Mouse (Mus musculus) C2C12 (cell line): ENCODE measurements around the gene Scnm1. TPM values are rescaled to one million over a fixed set of nuclear protein-coding genes. Genes with fewer than 3 reads are reported as not detected.

Source experiments
- H3K27me3 ChIP-seq: one replicate; pipeline ENCODE4 v1.6.1; 2011; ENCODE audit not compliant: control insufficient read depth, insufficient read depth, insufficient read length
- H3K36me3 ChIP-seq: one replicate; pipeline ENCODE4 v1.6.1; 2011; ENCODE audit not compliant: control insufficient read depth, insufficient read depth
- H3K4me3 ChIP-seq: one replicate; pipeline ENCODE4 v1.5.1; 2011; ENCODE audit warnings: mild to moderate bottlenecking, control low read depth; ENCODE audit not compliant: poor library complexity, insufficient read depth, severe bottlenecking
- H3K79me2 ChIP-seq: one replicate; pipeline ENCODE4 v1.6.1; 2011; ENCODE audit not compliant: control insufficient read depth, insufficient read depth
- H3K79me3 ChIP-seq: one replicate; pipeline ENCODE4 v1.6.1; 2011; ENCODE audit warnings: low read depth, control low read depth
- H3ac ChIP-seq: one replicate; pipeline ENCODE3; 2011; ENCODE audit warnings: low read depth; ENCODE audit not compliant: control insufficient read depth, insufficient read length
- CEBPB ChIP-seq: IDR thresholded peaks from one replicate; pipeline ENCODE4 v1.6.1; 2011; ENCODE audit warnings: low read depth, mild to moderate bottlenecking, control low read depth, moderate library complexity
- CTCF ChIP-seq: IDR thresholded peaks from one replicate; pipeline ENCODE4 v1.5.1; 2011; ENCODE audit not compliant: control insufficient read depth, insufficient read depth, insufficient read length
- FOSL1 ChIP-seq: IDR thresholded peaks from one replicate; pipeline ENCODE4 v1.8.0; 2011; ENCODE audit warnings: mild to moderate bottlenecking, low read length; ENCODE audit not compliant: poor library complexity, insufficient read depth, severe bottlenecking
- MAX ChIP-seq: IDR thresholded peaks from one replicate; pipeline ENCODE4 v1.6.1; 2011; ENCODE audit warnings: mild to moderate bottlenecking, control low read depth
- MYOD1 ChIP-seq: IDR thresholded peaks from one replicate; pipeline ENCODE4 v1.6.1; 2011; ENCODE audit warnings: low read depth; ENCODE audit not compliant: control insufficient read depth, insufficient read length
- MYOG ChIP-seq: IDR thresholded peaks from one replicate; pipeline ENCODE4 v1.6.1; 2011; ENCODE audit not compliant: control insufficient read depth, insufficient read length; ENCODE audit errors: extremely low read depth
- USF1 ChIP-seq: IDR thresholded peaks from one replicate; pipeline ENCODE4 v1.6.1; 2011; ENCODE audit warnings: low read depth, mild to moderate bottlenecking, control low read depth, moderate library complexity
- polyA plus RNA-seq: library from polyadenylated mRNA; unstranded; fragments of >200 nt; fragmentation: generic; extraction: Trizol; gene quantifications from one replicate; pipeline ENCODE4 v1.2.1, GENCODE M21; 2012; ENCODE audit warnings: missing spikeins

Scnm1 gene
- polyA plus RNA-seq, 1 experiment, result 22.2 TPM

DNA sequence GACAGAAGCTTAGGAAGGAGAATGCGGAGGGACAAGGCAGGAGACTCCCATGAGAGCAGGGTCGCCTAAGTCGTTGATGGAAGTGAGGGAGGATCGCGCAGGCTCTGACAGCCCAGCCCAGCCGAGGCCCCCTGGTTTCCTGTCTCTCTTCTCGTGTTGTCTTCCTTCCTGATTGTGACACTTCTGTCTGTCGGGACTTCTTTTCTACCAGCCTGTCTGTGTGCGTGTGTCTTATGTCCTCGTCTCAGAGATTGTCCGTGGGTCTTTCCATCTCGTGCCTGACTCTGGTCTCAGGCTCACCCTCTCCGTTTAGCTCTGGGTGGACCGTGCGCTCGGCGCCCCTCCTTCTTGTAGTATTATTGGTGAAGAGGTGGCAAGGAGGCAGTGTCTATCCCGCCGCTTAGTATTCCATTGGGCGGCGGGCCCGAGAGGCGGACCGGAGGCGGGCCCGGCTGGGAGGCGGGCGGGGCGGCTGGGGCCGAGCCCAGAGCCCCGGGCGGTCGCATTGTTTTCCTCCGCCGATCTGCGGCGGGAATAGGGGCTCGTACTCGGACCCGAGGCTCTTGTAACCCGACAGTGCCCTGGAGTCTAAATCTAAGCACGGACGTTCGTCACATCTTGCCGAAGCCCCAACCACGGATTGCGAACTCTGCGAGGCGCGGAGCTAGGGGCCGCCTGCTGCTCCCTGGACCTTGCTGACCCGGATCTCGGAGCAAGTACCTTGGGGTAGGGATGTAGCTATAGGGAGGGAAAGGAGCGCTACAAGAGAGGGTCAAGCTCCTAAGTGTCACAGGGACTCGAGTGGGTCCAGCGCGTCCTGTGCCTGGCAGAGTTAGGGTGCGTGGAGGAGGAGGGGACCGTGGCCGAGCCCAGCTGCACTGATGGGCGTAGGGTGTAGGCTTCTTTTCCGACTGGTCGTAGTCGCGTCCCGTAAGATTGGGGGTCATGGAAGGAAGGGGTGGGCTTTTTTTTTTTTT, 26.5 kb upstream of the Scnm1 start, which contains the start of gene Sema6c:
Gene Sema6c, plus strand, starts transcription at position 471 of the 977 bp plus-strand sequence.
- H3K4me3 ChIP-seq, result peak within 1 kb of the TSS; percentile 40
- H3K79me3 ChIP-seq, result no peaks in the 10 kb centered on the region
- peak within 1 kb of the TSS; percentile 83 for H3ac ChIP-seq
- H3K79me2 ChIP-seq, result no peaks in the 10 kb centered on the region
- no peaks in the 10 kb centered on the region for H3K36me3 ChIP-seq
- TF ChIP-seq CTCF (no peak), MYOG (no peak), FOSL1 (no peak), CEBPB (no peak), MYOD1 (no peak), MAX (no peak), USF1 (no peak)
- H3K27me3 ChIP-seq, result no peaks in the 10 kb centered on the region

DNA sequence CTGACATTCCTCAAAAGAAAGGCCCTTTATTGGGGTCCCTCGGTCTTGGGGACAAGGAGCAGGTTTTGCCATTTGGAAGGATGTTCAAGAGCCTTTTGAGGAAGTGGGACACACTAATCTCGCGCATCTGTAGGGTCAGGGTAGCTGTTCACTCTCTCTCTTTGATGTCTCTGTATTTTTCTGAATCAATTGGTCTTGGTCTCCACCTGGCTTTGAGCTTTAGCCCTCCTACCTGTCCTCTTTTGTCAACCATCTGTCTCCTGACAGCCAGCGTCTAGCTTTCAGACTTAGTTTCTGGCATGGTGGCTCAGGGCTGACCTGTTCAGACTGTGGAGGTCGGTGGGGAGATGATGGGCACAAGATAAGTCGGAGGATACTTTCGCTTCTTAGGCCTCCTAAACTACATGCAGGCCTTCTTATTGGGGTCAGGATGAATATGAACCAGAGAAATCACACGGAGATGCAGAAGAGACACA, 25.7 kb upstream of the Scnm1 start:
- Histone ChIP-seq H3K4me3 (peak overlapping the region; percentile 40), H3ac (peak overlapping the region; percentile 55), H3K79me2 (no peaks in the 10 kb centered on the region), H3K36me3 (no peaks in the 10 kb centered on the region), H3K79me3 (no peaks in the 10 kb centered on the region), H3K27me3 (no peaks in the 10 kb centered on the region)
- TF ChIP-seq USF1 (no peak), FOSL1 (no peak), CEBPB (no peak), MYOD1 (no peak)

DNA sequence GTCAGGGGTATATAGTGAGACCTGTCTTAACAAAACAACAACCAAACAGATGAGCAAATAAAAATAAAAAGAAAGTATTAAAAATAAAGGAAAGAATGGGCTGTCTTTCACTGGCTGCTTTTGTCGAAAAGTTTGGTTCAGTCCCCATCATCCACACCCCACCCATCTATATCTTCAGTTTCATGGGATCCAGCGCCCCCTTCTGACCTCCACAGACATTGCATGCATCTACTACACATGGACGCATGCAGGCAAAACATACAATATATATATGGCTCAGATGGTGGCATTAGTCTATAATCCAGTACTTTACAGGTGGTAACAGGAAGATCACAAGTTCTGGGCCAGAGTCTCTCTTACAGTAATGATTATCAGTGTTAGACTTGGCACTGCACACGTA, 20.1 kb upstream of the Scnm1 start:
- Histone ChIP-seq H3K27me3 (peaks cover 3% of the 10 kb centered on the region), H3K79me3 (no peaks in the 10 kb centered on the region), H3K36me3 (no peaks in the 10 kb centered on the region), H3K4me3 (no peak overlapping the region), H3ac (no peak overlapping the region), H3K79me2 (no peaks in the 10 kb centered on the region)
- no peak for TF ChIP-seq FOSL1
- TF ChIP-seq CEBPB, result no peak
- no peak for TF ChIP-seq CTCF
- no peak for TF ChIP-seq MYOD1
- TF ChIP-seq MYOG, result no peak
- no peak for TF ChIP-seq USF1

DNA sequence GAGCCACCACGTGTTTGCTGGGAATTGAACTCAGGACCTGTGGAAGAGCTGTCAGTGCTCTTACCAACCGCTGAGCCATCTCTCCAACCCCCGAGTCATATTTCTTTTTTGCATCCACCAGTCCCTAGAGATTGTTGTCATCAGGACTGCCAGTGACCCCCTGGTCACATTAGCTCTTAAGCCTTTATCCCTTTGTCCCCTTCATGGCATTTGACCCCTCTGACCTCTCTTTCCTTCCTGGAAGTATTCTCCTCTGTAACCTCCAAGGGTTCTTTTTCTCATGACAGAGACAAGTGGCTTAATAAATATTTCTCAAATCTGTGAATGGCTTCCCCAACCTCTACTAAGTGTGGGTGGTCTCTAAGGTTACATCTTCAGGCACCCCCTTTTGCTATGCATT, 14.1 kb upstream of the Scnm1 start:
- Histone ChIP-seq H3ac (no peak overlapping the region), H3K27me3 (peaks cover 3% of the 10 kb centered on the region), H3K4me3 (no peak overlapping the region), H3K79me2 (no peaks in the 10 kb centered on the region), H3K79me3 (no peaks in the 10 kb centered on the region), H3K36me3 (no peaks in the 10 kb centered on the region)
- TF ChIP-seq MAX (no peak), MYOG (no peak), FOSL1 (no peak), CEBPB (no peak), CTCF (no peak)

DNA sequence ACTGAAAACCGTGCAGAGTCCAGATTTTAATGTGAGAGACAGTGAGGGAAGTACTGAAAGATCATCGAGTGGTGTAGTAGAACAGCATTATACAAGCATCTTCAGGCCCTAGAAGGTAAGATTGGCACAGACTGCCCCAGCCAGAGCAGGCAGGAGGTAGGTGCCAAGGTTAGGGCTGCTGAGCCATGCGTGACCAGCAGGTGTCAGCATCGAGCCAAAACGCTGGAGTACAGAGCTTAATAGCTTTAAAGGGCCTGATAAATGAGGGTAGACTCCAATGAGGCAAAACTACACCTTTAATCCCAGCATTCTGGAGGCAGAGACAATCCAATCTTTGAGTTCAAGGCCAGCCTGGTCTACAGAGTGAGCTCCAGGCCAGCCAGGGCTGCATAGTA, 8.8 kb upstream of the Scnm1 start:
- H3K79me3 ChIP-seq, result no peaks in the 10 kb centered on the region
- H3K27me3 ChIP-seq, result no peaks in the 10 kb centered on the region
- no peak overlapping the region for H3K4me3 ChIP-seq
- TF ChIP-seq MAX, result peak; percentile 28
- no peak for TF ChIP-seq MYOD1
- TF ChIP-seq CTCF, result peak; percentile 73
- H3K79me2 ChIP-seq, result no peaks in the 10 kb centered on the region
- no peaks in the 10 kb centered on the region for H3K36me3 ChIP-seq
- no peak overlapping the region for H3ac ChIP-seq

DNA sequence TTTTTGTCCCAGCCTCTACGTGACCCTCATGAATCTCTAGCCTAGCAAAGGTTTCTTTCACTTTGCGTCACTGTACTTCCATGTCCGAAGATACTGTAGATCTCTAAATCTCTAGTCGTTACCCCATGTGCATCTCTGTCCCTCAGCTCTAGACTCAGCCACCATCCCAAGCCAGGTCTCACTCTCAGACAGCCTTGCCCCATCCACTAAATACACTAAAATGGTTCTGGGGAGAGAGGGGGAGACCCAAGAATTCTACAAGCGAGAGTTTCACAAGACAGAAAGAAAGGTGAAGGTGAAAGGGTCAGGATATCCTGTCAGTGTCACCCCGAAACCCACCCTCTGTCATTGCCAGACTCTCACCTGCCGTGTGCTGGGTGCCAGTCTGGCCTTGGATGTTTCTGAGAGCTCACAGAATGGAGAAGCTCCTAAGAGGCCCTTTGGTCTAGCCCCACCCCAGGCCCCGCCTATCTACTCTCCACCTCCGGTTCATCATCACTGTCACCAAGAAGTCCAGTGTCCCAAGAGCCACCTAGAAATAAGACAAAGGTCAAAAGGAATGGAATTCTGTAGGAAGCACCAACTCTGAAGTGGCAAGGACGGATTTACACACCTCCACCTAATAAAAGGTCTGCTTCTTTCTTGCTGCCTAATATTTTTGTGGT, 8.3 kb upstream of the Scnm1 start, which contains the start of gene Tnfaip8l2:
Gene Tnfaip8l2, minus strand, starts transcription at position 409 of the 665 bp plus-strand sequence.
- Histone ChIP-seq H3ac (no peak within 1 kb of the TSS), H3K4me3 (no peak within 1 kb of the TSS), H3K27me3 (no peaks in the 10 kb centered on the region), H3K79me3 (no peaks in the 10 kb centered on the region), H3K79me2 (no peaks in the 10 kb centered on the region), H3K36me3 (no peaks in the 10 kb centered on the region)
- TF ChIP-seq USF1 (no peak), FOSL1 (no peak), CEBPB (no peak), MYOG (no peak), MAX (no peak), CTCF (no peak), MYOD1 (no peak)
